Mouse (Mus musculus): Measurements from ENCODE around the gene Pusl1. TPM values are rescaled to one million over a fixed set of nuclear protein-coding genes. Genes with fewer than 3 reads are reported as not detected.
A peak's percentile ranks its signal among the peaks of the same experiment; 100 is the strongest.

Gene Pusl1
- polyA plus RNA-seq, 1 experiment: 55.5 TPM

DNA sequence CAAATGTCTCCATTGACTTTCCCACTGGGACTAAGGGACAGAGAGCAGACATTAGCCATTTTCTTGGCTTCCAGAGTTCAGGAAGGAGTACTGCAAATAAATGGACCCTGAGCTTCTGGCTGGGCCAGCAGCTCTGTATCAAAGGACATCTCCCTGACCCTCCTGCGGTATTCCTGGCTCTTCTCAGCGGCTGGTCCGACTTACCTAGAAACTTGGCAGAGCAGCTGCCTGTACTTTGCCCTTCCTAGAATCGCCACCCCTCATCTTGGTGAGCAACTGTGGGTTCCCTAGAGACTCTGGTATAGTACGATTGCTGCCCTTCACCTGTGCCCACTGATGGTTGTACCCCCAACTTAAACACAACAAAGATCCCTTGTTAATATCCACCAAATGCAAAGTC, 48.4 kb downstream of the Pusl1 start:
- no peak for DNase-seq (ENCODE audit: low spot score)

DNA sequence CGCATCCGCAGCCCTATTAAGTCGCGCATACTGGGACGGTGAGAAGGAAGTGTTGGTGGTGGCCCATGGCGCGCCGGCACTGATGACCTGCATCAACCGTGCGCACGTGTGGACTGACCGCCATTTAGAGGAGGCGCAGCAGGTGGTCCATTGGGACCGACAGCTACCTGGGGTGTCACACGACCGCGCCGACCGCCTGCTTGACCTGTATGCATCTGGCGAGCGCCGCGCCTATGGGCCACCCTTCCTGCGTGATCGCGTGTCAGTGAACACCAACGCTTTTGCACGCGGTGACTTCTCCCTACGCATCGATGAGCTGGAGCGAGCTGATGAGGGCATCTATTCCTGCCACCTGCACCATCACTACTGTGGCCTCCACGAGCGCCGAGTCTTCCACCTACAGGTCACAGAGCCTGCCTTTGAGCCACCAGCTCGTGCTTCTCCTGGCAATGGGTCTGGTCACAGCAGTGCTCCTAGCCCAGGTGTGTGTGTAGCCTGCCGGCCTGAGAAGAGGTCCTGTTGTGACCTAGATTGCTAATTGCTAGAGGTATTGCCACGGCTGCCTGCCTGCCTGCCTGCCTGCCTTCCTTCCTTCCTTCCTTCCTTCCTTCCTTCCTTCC, 49.8 kb downstream of the Pusl1 start:
- peak; percentile 22 for DNase-seq (ENCODE audit: low spot score)

DNA sequence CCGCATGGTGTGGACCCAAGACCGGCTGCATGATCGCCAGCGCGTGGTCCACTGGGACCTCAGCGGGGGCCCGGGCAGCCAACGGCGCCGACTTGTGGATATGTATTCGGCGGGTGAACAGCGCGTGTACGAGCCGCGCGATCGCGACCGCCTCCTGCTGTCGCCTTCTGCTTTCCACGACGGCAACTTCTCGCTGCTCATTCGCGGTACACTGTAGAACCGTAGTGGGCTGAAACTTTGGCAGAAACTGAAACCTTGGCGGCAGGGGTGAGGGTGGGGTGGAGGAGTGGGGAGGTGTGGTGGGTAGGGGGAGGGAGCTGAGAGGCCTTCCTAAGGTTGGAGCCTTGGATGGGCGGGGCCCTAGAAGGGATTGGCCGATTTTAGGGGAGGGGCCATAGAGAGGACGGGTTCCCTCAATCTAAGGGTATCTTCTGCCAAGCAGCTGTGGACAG, 50.6 kb downstream of the Pusl1 start:
- DNase-seq (ENCODE audit: low spot score): peak; percentile 46

DNA sequence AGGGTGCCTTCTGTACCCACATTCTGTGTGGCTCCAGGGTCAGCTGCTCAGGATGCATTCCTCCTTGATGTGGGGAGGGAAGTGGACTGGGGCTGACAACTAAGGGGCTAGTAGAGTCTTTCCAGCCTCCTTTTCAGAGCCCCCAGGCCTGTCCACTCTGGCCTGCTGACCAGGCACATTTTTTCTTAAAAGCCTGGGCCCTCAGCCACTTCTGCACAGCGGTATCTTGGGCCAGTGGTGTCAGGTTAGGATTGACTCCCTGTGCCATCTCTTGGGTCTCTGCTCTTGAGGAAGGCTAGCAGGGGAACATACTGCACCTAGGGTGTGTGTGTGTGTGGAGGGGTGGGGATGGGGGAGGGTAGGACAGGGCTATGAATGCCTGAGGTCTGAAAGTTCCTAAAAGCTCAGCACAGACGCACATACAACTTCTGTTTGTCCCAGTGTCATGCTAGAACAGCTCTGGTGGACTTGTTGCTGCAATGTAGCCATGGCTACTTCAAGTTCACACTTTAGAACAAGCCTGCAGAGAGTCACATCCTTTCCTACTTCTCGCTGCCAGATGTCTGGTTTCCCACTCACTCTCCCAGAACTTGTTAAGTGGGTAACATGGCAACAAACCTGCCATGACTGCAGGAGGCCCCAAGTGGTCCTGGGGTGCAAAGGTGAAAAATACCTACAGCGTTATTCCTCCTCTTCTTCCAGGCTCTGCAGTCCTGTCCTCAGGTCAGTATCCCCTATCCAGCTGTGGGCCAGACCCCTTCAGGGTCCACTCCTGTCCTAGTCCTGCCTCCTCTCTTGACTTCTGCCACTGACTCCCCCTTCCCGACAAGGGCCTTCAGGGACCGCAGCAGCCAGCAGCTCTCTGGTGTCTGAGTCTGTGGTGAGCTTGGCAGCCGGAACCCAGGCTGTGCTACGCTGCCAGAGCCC, 51.2 kb downstream of the Pusl1 start:
- peak; percentile 17 for DNase-seq (ENCODE audit: low spot score)

DNA sequence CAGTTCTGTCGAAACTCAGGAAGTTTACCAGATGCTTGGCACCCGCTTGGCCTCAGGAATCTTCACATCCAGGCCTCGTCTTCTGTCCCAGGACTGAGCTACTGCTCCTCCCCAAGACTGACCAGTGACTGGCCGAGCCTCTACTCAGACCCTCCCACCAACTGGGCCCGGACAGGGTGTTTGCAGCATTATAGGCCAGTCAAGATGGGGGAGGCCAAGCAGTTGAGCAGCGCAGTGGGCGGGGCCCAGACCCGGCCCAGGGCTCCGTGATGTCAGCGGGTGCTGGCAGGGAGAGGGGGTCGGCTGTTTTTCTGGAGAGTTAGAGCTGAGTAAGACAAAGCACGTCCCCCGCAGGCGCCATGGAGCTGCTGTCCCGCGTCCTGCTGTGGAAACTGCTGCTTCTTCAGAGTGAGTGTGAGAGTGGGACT, 52.1 kb downstream of the Pusl1 start, which contains the start of gene Mxra8:
TSS of gene Mxra8 (plus strand) at position 198 of the 428 bp plus-strand sequence.
- DNase-seq (ENCODE audit: low spot score): peak; percentile 56

DNA sequence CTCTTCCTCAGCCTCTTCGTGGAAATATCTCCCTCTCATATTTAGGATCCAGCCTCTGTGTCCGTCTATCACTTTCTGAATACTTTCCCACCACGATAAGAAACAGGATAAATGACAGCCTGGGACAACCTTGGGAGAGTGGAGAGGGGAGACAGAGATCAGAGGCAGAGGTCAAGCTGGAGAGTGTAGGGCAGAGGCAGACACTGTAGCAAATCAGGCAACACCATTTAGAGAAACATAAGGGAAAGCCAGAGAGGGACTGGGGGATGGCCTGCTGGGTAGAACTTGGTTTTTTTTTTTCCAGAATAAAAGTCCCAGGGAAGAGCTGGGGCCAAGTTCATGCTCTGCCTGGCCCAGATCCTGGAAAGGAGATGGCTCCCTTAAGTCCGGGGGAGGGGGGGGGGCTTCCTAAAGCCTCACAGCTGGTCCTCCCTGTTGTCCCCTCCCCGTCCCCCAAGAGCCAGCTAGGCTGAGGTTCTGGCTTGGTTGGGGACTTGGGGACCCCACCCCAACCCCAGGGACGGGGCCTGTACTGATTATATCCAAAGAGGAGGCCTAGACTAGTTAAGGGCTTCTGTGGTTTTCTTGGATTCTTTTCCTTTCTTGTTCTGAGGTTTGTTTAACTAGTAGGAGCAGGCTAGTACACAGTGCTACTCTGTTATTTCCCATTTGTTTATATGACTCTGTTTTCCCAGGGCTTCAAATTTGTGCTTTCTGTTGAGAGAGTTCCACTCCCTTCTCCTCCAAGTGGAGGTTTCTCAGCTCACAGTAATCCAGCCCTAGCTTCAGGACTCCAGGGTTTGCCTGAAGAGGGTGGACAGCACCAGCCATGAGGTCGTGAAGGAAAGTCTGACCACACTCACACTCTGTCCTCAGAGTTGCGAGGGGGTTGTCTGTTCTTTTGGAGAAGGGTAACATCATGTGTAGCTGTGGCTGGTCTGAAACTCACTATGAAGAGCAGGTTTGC, 53.1 kb downstream of the Pusl1 start:
- DNase-seq (ENCODE audit: low spot score): no peak

Other genes with a start within 250 kb of the Pusl1 start
- gene Gm10563, start 246.4 kb downstream of the Pusl1 start, polyA plus RNA-seq (2012; rRNA removed): not detected in 2 replicates
- 138 and 226 TPM in 2 replicates for gene Mmp23, start 238.4 kb downstream of the Pusl1 start, polyA plus RNA-seq (2012; rRNA removed)
- 51.2 and 56.1 TPM in 2 replicates for gene Mib2, start 222.6 kb downstream of the Pusl1 start, polyA plus RNA-seq (2012; rRNA removed)
- 18.5 and 20.1 TPM in 2 replicates for gene Fndc10, start 197.4 kb downstream of the Pusl1 start, polyA plus RNA-seq (2012; rRNA removed)
- gene Ssu72, start 187.0 kb downstream of the Pusl1 start, polyA plus RNA-seq (2012; rRNA removed): 119 and 148 TPM in 2 replicates
- gene Tmem240, start 157.0 kb downstream of the Pusl1 start, polyA plus RNA-seq (2012; rRNA removed): 2.7 and 3.3 TPM in 2 replicates
- gene Atad3a, start 130.7 kb downstream of the Pusl1 start, polyA plus RNA-seq (2012; rRNA removed): 63.3 and 74.8 TPM in 2 replicates
- gene Vwa1, start 117.1 kb downstream of the Pusl1 start, polyA plus RNA-seq (2012; rRNA removed): 29.3 and 32.1 TPM in 2 replicates
- gene Tmem88b, start 105.9 kb downstream of the Pusl1 start, polyA plus RNA-seq (2012; rRNA removed): 0.91 and 0.93 TPM in 2 replicates
- gene Ankrd65, start 101.3 kb downstream of the Pusl1 start, polyA plus RNA-seq (2012; rRNA removed): 0.81 and 0.93 TPM in 2 replicates
- 78.0 and 96.4 TPM in 2 replicates for gene Mrpl20, start 88.9 kb downstream of the Pusl1 start, polyA plus RNA-seq (2012; rRNA removed)
- 161 and 233 TPM in 2 replicates for gene Ccnl2, start 79.3 kb downstream of the Pusl1 start, polyA plus RNA-seq (2012; rRNA removed)
- gene Aurkaip1, start 60.5 kb downstream of the Pusl1 start, polyA plus RNA-seq (2012; rRNA removed): 110 and 122 TPM in 2 replicates
- 377 and 402 TPM in 2 replicates for gene Mxra8, start 52.1 kb downstream of the Pusl1 start, polyA plus RNA-seq (2012; rRNA removed)
- 58.9 and 76.5 TPM in 2 replicates for gene Dvl1, start 44.4 kb downstream of the Pusl1 start, polyA plus RNA-seq (2012; rRNA removed)
- gene Tas1r3, start 28.4 kb downstream of the Pusl1 start, polyA plus RNA-seq (2012; rRNA removed): 0.91 and 1.3 TPM in 2 replicates
- gene Cptp, start 22.3 kb downstream of the Pusl1 start, polyA plus RNA-seq (2012; rRNA removed): 17.1 and 18.5 TPM in 2 replicates
- gene Ints11, start 22.2 kb downstream of the Pusl1 start, polyA plus RNA-seq (2012; rRNA removed): 26.5 and 32.3 TPM in 2 replicates
- gene Acap3, start within 50 bp of the Pusl1 start, polyA plus RNA-seq (2012; rRNA removed): 23.7 and 29.2 TPM in 2 replicates
- gene Ube2j2, start 52.0 kb upstream of the Pusl1 start, polyA plus RNA-seq (2012; rRNA removed): 55.1 and 63.4 TPM in 2 replicates
- 27.5 and 29.9 TPM in 2 replicates for gene C1qtnf12, start 70.5 kb upstream of the Pusl1 start, polyA plus RNA-seq (2012; rRNA removed)
- gene B3galt6, start 100.9 kb upstream of the Pusl1 start, polyA plus RNA-seq (2012; rRNA removed): 5.3 and 6.1 TPM in 2 replicates
- 75.8 and 106 TPM in 2 replicates for gene Sdf4, start 101.1 kb upstream of the Pusl1 start, polyA plus RNA-seq (2012; rRNA removed)
- 3.0 and 3.9 TPM in 2 replicates for gene Tnfrsf4, start 122.1 kb upstream of the Pusl1 start, polyA plus RNA-seq (2012; rRNA removed)
- 2.1 and 3.4 TPM in 2 replicates for gene Tnfrsf18, start 134.4 kb upstream of the Pusl1 start, polyA plus RNA-seq (2012; rRNA removed)
- gene Ttll10, start 167.6 kb upstream of the Pusl1 start, polyA plus RNA-seq (2012; rRNA removed): 16.3 and 18.2 TPM in 2 replicates
- 19.0 and 22.4 TPM in 2 replicates for gene 9430015G10Rik, start 218.2 kb upstream of the Pusl1 start, polyA plus RNA-seq (2012; rRNA removed)
- 2.7 and 3.5 TPM in 2 replicates for gene Rnf223, start 238.7 kb upstream of the Pusl1 start, polyA plus RNA-seq (2012; rRNA removed)

Measured in urinary bladder, adult 2 months (tissue).